Mouse (Mus musculus) bone marrow, adult 2 months (tissue): Measurements from ENCODE around the gene Gm11444.

Experiments used
- CTCF ChIP-seq: fragments of 200-500 bp; IDR thresholded peaks from 2 replicates; pipeline ENCODE4 v1.5.1; 2011; ENCODE audit warnings: low read length, control low read depth; ENCODE audit not compliant: control insufficient read depth, insufficient read depth
- POLR2A ChIP-seq: fragments of 200-500 bp; IDR thresholded peaks from 2 replicates; pipeline ENCODE4 v1.6.1; 2011; ENCODE audit warnings: low read depth, mild to moderate bottlenecking, control low read depth, low read length, borderline replicate concordance; ENCODE audit not compliant: control insufficient read depth

GRCm38 (mm10) chr11:85807353-85807752, 42.8 kb downstream of the Gm11444 start:
- TF ChIP-seq CTCF (no peak), POLR2A (no peak)
